ENCODE assay signal across 19 mouse cellular contexts in the genomic region with DNA sequence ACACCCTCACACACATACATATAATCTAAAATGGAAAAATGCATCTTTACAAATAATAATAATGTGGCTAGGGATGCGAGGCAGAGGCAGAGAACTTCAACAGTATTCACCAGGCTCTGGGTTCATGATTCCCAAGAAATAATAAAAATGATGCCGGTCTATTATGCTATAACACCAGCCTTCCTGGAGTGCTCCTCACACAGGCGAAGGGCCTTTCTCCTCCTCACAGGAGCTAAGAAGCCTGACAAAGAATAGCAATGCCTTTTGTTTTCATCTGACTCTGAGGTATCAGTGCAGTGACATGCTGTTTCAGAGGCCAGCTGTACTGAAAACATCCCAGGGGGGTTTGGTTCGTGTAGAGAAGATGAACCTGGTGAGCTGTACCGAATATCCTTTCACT. TPM values are rescaled to one million over a fixed set of nuclear protein-coding genes. Genes with fewer than 3 reads are reported as not detected.
A peak's percentile ranks its signal among the peaks of the same experiment; 100 is the strongest.
DNase-seq lines count a peak whose midpoint lies in the region; ATAC-seq lines count a peak whose summit lies in the region.
"Had no signal": no experiment of that assay in that cellular context is flagged by ENCODE, and none has a peak within 500 bp of the region (broad histone marks: within the 10 kb centered on the region; RNA-seq: fewer than 3 reads in every experiment).

No protein-coding gene starts in this region.

- no peak overlapping the region for H3K9ac ChIP-seq in heart, embryonic 11.5 days (ENCODE audit: low read depth, low read length)

- no peak overlapping the region for H3K4me2 ChIP-seq in heart, embryonic 11.5 days

- no peak overlapping the region for H3K27ac ChIP-seq in heart, embryonic 11.5 days (ENCODE audit: low read depth, low read length)
- no peak overlapping the region for H3K27ac ChIP-seq in heart, embryonic 10.5 days

- no peaks in the 10 kb centered on the region for H3K9me3 ChIP-seq in heart, embryonic 11.5 days (replicated peaks; ENCODE audit: control insufficient read depth, low read length)
- H3K9me3 ChIP-seq in heart, embryonic 10.5 days: no peaks in the 10 kb centered on the region
- H3K9me3 ChIP-seq: G1E had no signal

- 80% methylated on average over 5 of the region's 5 CpGs for WGBS in heart, embryonic 11.5 days (ENCODE audit: insufficient replicate concordance)
- WGBS in heart, embryonic 10.5 days: 84% methylated on average over 5 of the region's 5 CpGs

- H3K36me3 ChIP-seq in heart, embryonic 11.5 days (ENCODE audit: control insufficient read depth, insufficient read depth, low read length): no peaks in the 10 kb centered on the region
- no peaks in the 10 kb centered on the region for H3K36me3 ChIP-seq in heart, embryonic 10.5 days

- no peaks in the 10 kb centered on the region; the same call in 1 of the 2 replicates for H3K4me1 ChIP-seq in heart, embryonic 11.5 days (ENCODE audit: control insufficient read depth, insufficient read depth, low read length)
- H3K4me1 ChIP-seq in heart, embryonic 10.5 days: peaks cover 9% of the 10 kb centered on the region

- no peak for ATAC-seq in heart, embryonic 11.5 days (replicated peaks; ENCODE audit: insufficient number of reproducible peaks, low FRiP score, low TSS enrichment)
- ATAC-seq: activated CD4-positive, CD25-positive, alpha-beta regulatory T cell, adult 4 months; CD4-positive, CD25-positive, alpha-beta regulatory T cell, adult 4 months; Patski had no signal

- H3K27me3 ChIP-seq in heart, embryonic 11.5 days (ENCODE audit: control insufficient read depth, insufficient read depth, low read length): no peaks in the 10 kb centered on the region
- H3K27me3 ChIP-seq in heart, embryonic 10.5 days (ENCODE audit: insufficient read depth, poor library complexity, severe bottlenecking): no peaks in the 10 kb centered on the region
- H3K27me3 ChIP-seq: CH12.LX, Patski had no signal

- no peak overlapping the region for H3K4me3 ChIP-seq in heart, embryonic 11.5 days (ENCODE audit: low read depth, low read length)
- H3K4me3 ChIP-seq in heart, embryonic 10.5 days: no peak overlapping the region

- peak; percentile 77 for DNase-seq in heart, adult 11 months
- peak; percentile 67 for DNase-seq in heart, embryonic 10.5 days (ENCODE audit: low spot score)
- no peak for DNase-seq in heart, adult 8-10 months (ENCODE audit: low spot score)
- DNase-seq: adrenal gland, adult 2 months; adrenal gland, adult 8-10 months; adrenal gland, postnatal 10 days; adrenal gland, postnatal 14 days; adrenal gland, postnatal 25 days; adrenal gland, postnatal 36 days; B cell, adult 2 months; cerebellum, adult 11 months; cerebellum, adult 11-12 months; cerebellum, adult 18-20 months had no signal

RNA-seq across cellular contexts. Expression of a gene that starts 4.7 kb away (rescaled TPM):
- polyA plus RNA-seq in heart, embryonic 11.5 days (2014; fragmentation: Nextera tagmentation; extraction: Ambion mirVana): 39.3 and 41.2 TPM in 2 replicates
- 30.2 and 36.5 TPM in 2 replicates for polyA plus RNA-seq in heart, embryonic 10.5 days (2016; fragmentation: Nextera tagmentation; extraction: Ambion mirVana)
- total RNA-seq in heart, adult 8-10 months (2022): 10 to 100 TPM; 19.6 to 29.4 (median 24.5) TPM
